Mouse (Mus musculus) lung, embryonic 14.5 days (tissue): ENCODE results near the gene Ctsw. TPM values are rescaled to one million over a fixed set of nuclear protein-coding genes. Genes with fewer than 3 reads are reported as not detected.

Source experiments
- ATAC-seq: fragments of 200-750 bp; cut with Nextera tagmentation; 2 replicates; pipeline ENCODE4 v1.8.0; 2017; ENCODE audit warnings: mild to moderate bottlenecking, moderate TSS enrichment, moderate library complexity; ENCODE audit not compliant: insufficient read depth
- DNase-seq: peaks from one replicate; pipeline ENCODE4 v3.0.0-alpha.2; 2015
- H3K27ac ChIP-seq: fragments of 300-500 bp; sonication (generic); 2 replicates; pipeline ENCODE4 v1.5.1; 2014; ENCODE audit warnings: low read depth, mild to moderate bottlenecking, moderate library complexity
- H3K27me3 ChIP-seq: fragments of 300-500 bp; sonication (generic); 2 replicates; pipeline ENCODE4 v1.6.1; 2014; ENCODE audit warnings: low read length, control low read depth; ENCODE audit not compliant: insufficient read depth
- H3K36me3 ChIP-seq: fragments of 300-500 bp; sonication (generic); 2 replicates; pipeline ENCODE4 v1.6.1; 2014; ENCODE audit warnings: control low read depth; ENCODE audit not compliant: insufficient read depth
- H3K4me1 ChIP-seq: fragments of 300-500 bp; sonication (generic); 2 replicates; pipeline ENCODE4 v1.6.1; 2014; ENCODE audit warnings: antibody characterized with exemption, control low read depth; ENCODE audit not compliant: insufficient read depth
- H3K4me2 ChIP-seq: fragments of 300-500 bp; sonication (generic); 2 replicates; pipeline ENCODE4 v1.6.1; 2014; ENCODE audit warnings: mild to moderate bottlenecking
- H3K4me3 ChIP-seq: fragments of 300-500 bp; sonication (generic); 2 replicates; pipeline ENCODE4 v1.5.1; 2014; ENCODE audit warnings: low read depth, low read length
- H3K9ac ChIP-seq: fragments of 300-500 bp; sonication (generic); 2 replicates; pipeline ENCODE4 v1.6.1; 2014
- H3K9me3 ChIP-seq: fragments of 300-500 bp; sonication (generic); 2 replicates; pipeline ENCODE4 v1.6.1; 2016; ENCODE audit warnings: low read depth, low read length, control low read depth
- CTCF ChIP-seq: IDR thresholded peaks from 2 replicates; pipeline ENCODE4 v1.5.1; 2016; ENCODE audit warnings: antibody characterized with exemption, low read depth
- WGBS: fragments of 180-500 bp; shearing (Covaris S2); extraction: QIAGEN DNeasy Blood & Tissue Kit; methylation state at CpG from one replicate; pipeline ENCODE4 v1.1.7; 2014; 5-methylcytosine and 5-hydroxymethylcytosine counted together
- polyA plus RNA-seq: library from polyadenylated mRNA; unstranded; fragments of >200 nt; fragmentation: Nextera tagmentation; extraction: Ambion mirVana; gene quantifications from 2 replicates; pipeline ENCODE4 v1.2.1, GENCODE M21; 2014

The Ctsw gene
- polyA plus RNA-seq, 1 experiment from 2014 or later: 1.8 TPM

DNA sequence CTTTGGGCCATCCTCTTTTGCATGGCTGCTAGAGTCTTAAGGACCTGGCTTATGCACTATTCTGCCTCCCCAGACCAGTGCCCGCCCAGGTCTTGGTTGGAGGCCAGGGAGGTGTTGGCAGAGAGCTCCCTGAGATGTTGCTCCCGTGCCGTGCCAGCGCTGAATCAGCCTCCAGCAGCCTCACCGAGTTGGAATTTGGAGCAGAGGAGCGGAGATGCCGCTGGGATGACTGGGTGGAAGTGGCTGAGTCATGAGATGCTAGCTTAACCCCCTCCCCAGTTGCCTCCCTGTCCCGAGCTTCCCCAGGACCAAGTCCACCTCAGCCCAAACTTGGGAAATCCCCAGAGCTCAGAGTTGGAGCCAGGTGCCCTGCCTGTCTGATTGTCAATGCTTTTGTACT, 38.5 kb downstream of the Ctsw start:
- no peak for TF ChIP-seq CTCF
- Histone ChIP-seq H3K4me2 (no peak overlapping the region), H3K27me3 (no peaks in the 10 kb centered on the region), H3K9ac (no peak overlapping the region), H3K27ac (no peak overlapping the region), H3K4me3 (no peak overlapping the region), H3K9me3 (no peaks in the 10 kb centered on the region), H3K4me1 (peaks cover 16% of the 10 kb centered on the region), H3K36me3 (peaks cover 20% of the 10 kb centered on the region)
- no peak for ATAC-seq
- no peak for DNase-seq
- 60% methylated on average over 8 of the region's 8 CpGs for WGBS

- Histone ChIP-seq H3K27ac (no peak overlapping the region), H3K4me2 (no peak overlapping the region), H3K9ac (no peak overlapping the region), H3K27me3 (no peaks in the 10 kb centered on the region), H3K4me1 (peaks cover 16% of the 10 kb centered on the region), H3K36me3 (peaks cover 20% of the 10 kb centered on the region), H3K4me3 (no peak overlapping the region), H3K9me3 (no peaks in the 10 kb centered on the region)
- TF ChIP-seq CTCF: no peak
- DNase-seq: no peak
- 74% methylated on average over 4 of the region's 4 CpGs for WGBS
- no peak for ATAC-seq
Measured at GRCm38 (mm10) chr19:5429219-5429618, 39.1 kb downstream of the Ctsw start.

DNA sequence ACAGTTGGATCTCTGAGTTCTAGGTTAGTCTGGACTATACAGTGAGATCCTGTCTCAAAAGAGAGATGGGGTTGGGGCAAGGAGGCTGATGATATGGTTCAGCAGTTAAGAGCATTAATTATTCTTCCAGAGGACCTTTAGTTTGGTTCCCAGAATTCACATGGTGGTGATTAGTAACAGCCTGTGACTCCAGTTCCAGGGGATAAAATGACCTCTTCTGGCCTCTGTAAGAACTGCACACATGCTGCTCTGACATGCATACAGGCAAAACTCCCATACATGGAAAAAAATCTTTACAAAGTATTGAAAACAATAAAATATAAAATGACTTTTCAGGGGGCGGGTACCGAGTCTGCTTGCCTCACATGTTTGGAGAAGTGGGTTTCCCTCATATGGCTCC, 40.2 kb downstream of the Ctsw start:
- H3K9me3 ChIP-seq: no peaks in the 10 kb centered on the region
- WGBS: 80% methylated on average over 2 of the region's 2 CpGs
- peaks cover 15% of the 10 kb centered on the region; the same call in 1 of the 2 replicates for H3K4me1 ChIP-seq
- H3K9ac ChIP-seq: no peak overlapping the region
- ATAC-seq (no peak), DNase-seq (peak; percentile 75)
- H3K36me3 ChIP-seq: peaks cover 22% of the 10 kb centered on the region
- peak; percentile 61 for TF ChIP-seq CTCF
- H3K4me3 ChIP-seq: no peak overlapping the region
- H3K4me2 ChIP-seq: no peak overlapping the region
- no peaks in the 10 kb centered on the region for H3K27me3 ChIP-seq
- H3K27ac ChIP-seq: no peak overlapping the region

- Histone ChIP-seq H3K4me1 (peaks cover 16% of the 10 kb centered on the region; the same call in 1 of the 2 replicates), H3K4me3 (peak overlapping the region; percentile 91), H3K9me3 (no peaks in the 10 kb centered on the region), H3K27ac (no peak overlapping the region), H3K9ac (no peak overlapping the region), H3K27me3 (no peaks in the 10 kb centered on the region), H3K4me2 (peak overlapping the region; percentile 91), H3K36me3 (peaks cover 35% of the 10 kb centered on the region)
- ATAC-seq (no peak), DNase-seq (no peak)
- WGBS: 91% methylated on average over 13 of the region's 13 CpGs
- TF ChIP-seq CTCF: no peak
Measured at GRCm38 (mm10) chr19:5426640-5427290, 41.5 kb downstream of the Ctsw start.

DNA sequence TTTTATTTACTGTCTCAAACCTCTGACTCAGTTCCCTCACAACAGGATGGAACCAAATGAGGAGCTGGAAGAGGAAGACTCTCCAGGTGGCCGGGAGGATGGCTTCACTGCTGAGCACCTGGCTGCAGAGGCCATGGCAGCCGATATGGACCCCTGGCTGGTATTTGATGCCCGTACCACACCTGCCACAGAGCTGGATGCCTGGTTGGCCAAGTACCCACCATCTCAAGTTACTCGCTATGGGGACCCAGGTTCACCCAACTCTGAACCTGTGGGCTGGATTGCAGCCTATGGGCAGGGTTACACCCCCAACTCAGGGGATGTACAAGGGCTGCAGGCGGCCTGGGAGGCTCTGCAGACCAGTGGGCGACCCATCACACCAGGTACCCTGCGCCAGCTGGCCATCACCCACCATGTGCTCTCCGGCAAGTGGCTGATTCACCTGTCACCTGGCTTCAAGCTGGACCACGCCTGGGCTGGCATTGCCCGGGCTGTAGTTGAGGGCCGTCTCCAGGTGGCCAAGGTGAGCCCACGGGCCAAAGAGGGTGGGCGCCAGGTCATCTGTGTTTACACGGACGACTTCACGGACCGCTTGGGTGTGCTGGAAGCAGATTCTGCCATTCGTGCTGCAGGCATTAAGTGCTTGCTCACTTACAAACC, 42.3 kb downstream of the Ctsw start:
- peaks cover 39% of the 10 kb centered on the region for H3K36me3 ChIP-seq
- peak overlapping the region; percentile 91 for H3K4me3 ChIP-seq
- TF ChIP-seq CTCF: no peak
- H3K4me2 ChIP-seq: peak overlapping the region; percentile 91
- no peaks in the 10 kb centered on the region for H3K27me3 ChIP-seq
- DNase-seq (no peak), ATAC-seq (no peak)
- peak overlapping the region; percentile 86; the same call in 1 of the 2 replicates for H3K27ac ChIP-seq
- 84% methylated on average over 18 of the region's 18 CpGs for WGBS
- H3K9ac ChIP-seq: peak overlapping the region; percentile 93
- H3K4me1 ChIP-seq: peaks cover 16% of the 10 kb centered on the region; the same call in 1 of the 2 replicates
- no peaks in the 10 kb centered on the region for H3K9me3 ChIP-seq

DNA sequence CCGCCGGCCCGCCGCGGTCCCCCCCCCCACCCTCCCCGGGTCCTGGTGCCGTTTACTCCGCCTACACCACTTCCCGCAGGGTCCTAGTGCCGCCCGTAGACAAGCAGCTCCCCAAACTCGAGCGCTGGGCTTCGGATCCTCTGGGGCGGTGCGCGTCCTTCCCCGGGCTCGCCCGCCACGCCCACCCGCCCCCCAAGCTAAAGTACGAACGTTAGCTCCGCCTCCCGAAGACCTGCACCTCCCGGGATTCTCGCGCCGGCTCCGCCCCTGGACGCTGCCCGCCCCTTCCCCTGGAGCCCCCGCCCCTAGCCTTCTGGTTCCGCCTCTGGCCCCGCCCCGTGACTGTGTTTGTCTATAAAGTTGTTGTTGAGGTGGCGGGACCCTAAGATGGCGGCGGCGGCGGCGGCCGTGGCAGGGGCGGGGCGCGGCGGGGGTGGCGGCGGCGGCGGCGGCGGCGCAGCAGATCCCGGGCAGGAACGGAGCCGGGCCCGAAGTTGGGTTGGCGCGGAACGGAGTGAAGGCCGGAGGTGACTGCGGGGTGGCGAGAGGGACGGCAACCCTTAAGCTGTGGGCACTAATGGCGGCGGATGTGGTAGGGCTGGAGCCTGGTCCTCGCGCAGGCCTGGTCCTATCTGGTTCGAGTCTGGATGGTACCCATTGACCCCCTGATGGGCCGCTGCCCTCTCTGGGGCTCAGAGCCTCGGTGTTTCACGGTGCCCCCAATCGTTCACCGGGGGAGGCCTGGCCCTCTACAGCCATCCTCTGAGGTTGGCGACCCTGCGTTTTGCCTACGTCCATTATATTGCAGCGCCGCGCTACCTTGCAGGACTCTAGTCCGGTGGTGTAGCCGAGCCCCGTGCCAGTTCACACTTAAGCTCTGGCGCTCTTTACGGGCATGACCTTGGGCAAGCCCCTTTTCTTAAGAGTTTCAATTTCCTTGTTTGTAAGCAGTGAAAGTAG, 43.2 kb downstream of the Ctsw start, which contains the start of the genes Drap1 and AI837181:
Drap1 (minus strand) TSS at position 198 of the 960 bp plus-strand sequence.
AI837181 (plus strand) TSS at position 363 of the 960 bp plus-strand sequence.
- Histone ChIP-seq H3K9ac (peak within 1 kb of the TSS; percentile 93), H3K27ac (peak within 1 kb of the TSS; percentile 90), H3K27me3 (no peaks in the 10 kb centered on the region), H3K4me1 (peaks cover 16% of the 10 kb centered on the region; the same call in 1 of the 2 replicates), H3K36me3 (peaks cover 48% of the 10 kb centered on the region), H3K4me2 (peak within 1 kb of the TSS; percentile 91), H3K4me3 (peak within 1 kb of the TSS; percentile 91), H3K9me3 (no peaks in the 10 kb centered on the region)
- ATAC-seq (peak; percentile 93), DNase-seq (peak; percentile 98)
- no peak for TF ChIP-seq CTCF
- under 1% methylated on average over 85 of the region's 87 CpGs for WGBS
